Mouse (Mus musculus) E14TG2a.4 (cell line): Measurements from ENCODE around the gene Ddit4.

Experiments
- H3K27me3 ChIP-seq: 2 replicates; pipeline ENCODE4 v1.6.1; 2014; ENCODE audit warnings: low read length, control low read depth; ENCODE audit not compliant: insufficient read depth
- H3K36me3 ChIP-seq: 2 replicates; pipeline ENCODE4 v1.6.1; 2014; ENCODE audit warnings: low read length, control low read depth; ENCODE audit not compliant: insufficient read depth
- H3K4me1 ChIP-seq: replicated peaks from 2 replicates; pipeline ENCODE4 v1.6.1; 2014; ENCODE audit warnings: low read depth, low read length, control low read depth
- H3K4me3 ChIP-seq: replicated peaks from 2 replicates; pipeline ENCODE4 v1.5.1; 2014; ENCODE audit warnings: mild to moderate bottlenecking, low read length
- H3K9me3 ChIP-seq: 2 replicates; pipeline ENCODE4 v1.6.1; 2014; ENCODE audit warnings: low read length, control low read depth
- CTCF ChIP-seq: conservative IDR thresholded peaks from 2 replicates; pipeline ENCODE4 v1.5.1; 2014; ENCODE audit warnings: low read length
- NANOG ChIP-seq: IDR thresholded peaks from 2 replicates; pipeline ENCODE4 v1.6.1; 2014; ENCODE audit warnings: borderline replicate concordance, low read length, mixed read lengths
- POU5F1 ChIP-seq: IDR thresholded peaks from 2 replicates; pipeline ENCODE4 v1.6.1; 2014; ENCODE audit warnings: low read length, borderline replicate concordance

Ddit4 gene

GRCm38 (mm10) chr10:59901463-59901862, 50.2 kb downstream of the Ddit4 start:
- peaks cover 20% of the 10 kb centered on the region for H3K36me3 ChIP-seq
- H3K4me1 ChIP-seq = peaks cover 80% of the 10 kb centered on the region
- no peak for TF ChIP-seq NANOG
- no peak for TF ChIP-seq POU5F1
- no peak for TF ChIP-seq CTCF
- H3K4me3 ChIP-seq = 0 out of 2 replicates have a peak overlapping the region, but pooled peaks have one; percentile 43
- H3K27me3 ChIP-seq = peaks cover 5% of the 10 kb centered on the region; the same call in 1 of the 2 replicates
- no peaks in the 10 kb centered on the region for H3K9me3 ChIP-seq

GRCm38 (mm10) chr10:59900939-59901338, 50.7 kb downstream of the Ddit4 start:
- Histone ChIP-seq H3K4me3 (no peak overlapping the region), H3K27me3 (peaks cover 5% of the 10 kb centered on the region; the same call in 1 of the 2 replicates), H3K9me3 (no peaks in the 10 kb centered on the region), H3K4me1 (peaks cover 84% of the 10 kb centered on the region), H3K36me3 (peaks cover 25% of the 10 kb centered on the region)
- TF ChIP-seq NANOG = no peak

GRCm38 (mm10) chr10:59900174-59900435, 51.5 kb downstream of the Ddit4 start:
- H3K36me3 ChIP-seq = peaks cover 33% of the 10 kb centered on the region
- no peak for TF ChIP-seq CTCF
- TF ChIP-seq POU5F1 = no peak
- no peak for TF ChIP-seq NANOG
- H3K9me3 ChIP-seq = no peaks in the 10 kb centered on the region
- H3K4me1 ChIP-seq = peaks cover 85% of the 10 kb centered on the region
- H3K4me3 ChIP-seq = peak overlapping the region; percentile 60
- H3K27me3 ChIP-seq = peaks cover 5% of the 10 kb centered on the region; the same call in 1 of the 2 replicates
